Mouse (Mus musculus) hindbrain, embryonic 11.5 days (tissue): ENCODE measurements at regions not wholly inside any gene's neighbourhood (a gene's known extent, or its start where the extent isn't known, plus 50 kb on each side); places are given as distances from the start of the nearest gene placed in this dataset.
"Not testable (repeated sequence)": the region's sequence is repeated elsewhere in the genome, so short reads cannot be mapped to it uniquely, and the experiment has no call there.

Experiments
- ATAC-seq: fragments of 200-750 bp; cut with Nextera tagmentation; 2 replicates; pipeline ENCODE4 v1.8.0; 2017; ENCODE audit warnings: mild to moderate bottlenecking, moderate TSS enrichment, moderate library complexity; ENCODE audit not compliant: low FRiP score
- DNase-seq: peaks from one replicate; pipeline ENCODE4 v3.0.0-alpha.2; 2015; ENCODE audit warnings: low spot score
- H3K27ac ChIP-seq: fragments of 300-500 bp; sonication (generic); 2 replicates; pipeline ENCODE4 v1.5.1; 2014; ENCODE audit warnings: mild to moderate bottlenecking, low read depth, low read length
- H3K27me3 ChIP-seq: fragments of 300-500 bp; sonication (generic); 2 replicates; pipeline ENCODE4 v1.6.1; 2014; ENCODE audit warnings: mild to moderate bottlenecking, low read length, moderate library complexity, mixed read lengths; ENCODE audit not compliant: control insufficient read depth, insufficient read depth
- H3K36me3 ChIP-seq: fragments of 300-500 bp; sonication (generic); 2 replicates; pipeline ENCODE4 v1.6.1; 2014; ENCODE audit warnings: mild to moderate bottlenecking, low read length, moderate library complexity, mixed read lengths; ENCODE audit not compliant: control insufficient read depth, insufficient read depth
- H3K4me1 ChIP-seq: fragments of 300-500 bp; sonication (generic); replicated peaks from 2 replicates; pipeline ENCODE4 v1.6.1; 2014; ENCODE audit warnings: low read length, mixed read lengths; ENCODE audit not compliant: control insufficient read depth, insufficient read depth
- H3K4me2 ChIP-seq: fragments of 300-500 bp; sonication (generic); replicated peaks from 2 replicates; pipeline ENCODE4 v1.6.1; 2014; ENCODE audit warnings: mild to moderate bottlenecking, low read depth, low read length
- H3K4me3 ChIP-seq: fragments of 300-500 bp; sonication (generic); 2 replicates; pipeline ENCODE4 v1.5.1; 2014; ENCODE audit warnings: low read depth, low read length
- H3K9ac ChIP-seq: fragments of 300-500 bp; sonication (generic); 2 replicates; pipeline ENCODE4 v1.6.1; 2014; ENCODE audit warnings: low read depth, low read length
- H3K9me3 ChIP-seq: fragments of 300-500 bp; sonication (generic); 2 replicates; pipeline ENCODE4 v1.6.1; 2016; ENCODE audit warnings: low read length; ENCODE audit not compliant: control insufficient read depth
- WGBS: fragments of 180-500 bp; shearing (Covaris S2); extraction: QIAGEN DNeasy Blood & Tissue Kit; methylation state at CpG from one replicate; pipeline ENCODE4 v1.1.7; 2014; 5-methylcytosine and 5-hydroxymethylcytosine counted together

- Histone ChIP-seq H3K27me3 (no peaks in the 10 kb centered on the region), H3K9ac (no peak overlapping the region), H3K9me3 (no peaks in the 10 kb centered on the region), H3K4me3 (no peak overlapping the region), H3K4me1 (no peaks in the 10 kb centered on the region), H3K4me2 (no peak overlapping the region), H3K36me3 (no peaks in the 10 kb centered on the region), H3K27ac (no peak overlapping the region)
- 68% methylated on average over 8 of the region's 8 CpGs for WGBS
- DNase-seq, result no peak
- ATAC-seq, result no peak
Observed at GRCm38 (mm10) chr12:104614240-104614639, 137.5 kb downstream of the Dicer1 start.

- Histone ChIP-seq H3K36me3 (no peaks in the 10 kb centered on the region), H3K4me2 (no peak overlapping the region), H3K27me3 (no peaks in the 10 kb centered on the region), H3K4me3 (no peak overlapping the region), H3K9me3 (no peaks in the 10 kb centered on the region), H3K9ac (no peak overlapping the region), H3K27ac (no peak overlapping the region), H3K4me1 (no peaks in the 10 kb centered on the region)
- WGBS, result 75% methylated on average over 19 of the region's 19 CpGs
- ATAC-seq, result no peak
- no peak for DNase-seq
Observed at GRCm38 (mm10) chr12:104609767-104610166, 136.6 kb upstream of the Gsc start.

- 90% methylated on average over 4 of the region's 4 CpGs for WGBS
- H3K9me3 ChIP-seq, H3K4me1 ChIP-seq, H3K4me2 ChIP-seq, H3K4me3 ChIP-seq, ATAC-seq, H3K9ac ChIP-seq, H3K27ac ChIP-seq, H3K27me3 ChIP-seq, DNase-seq, H3K36me3 ChIP-seq: not testable (repeated sequence)
Observed at GRCm38 (mm10) chr12:104608956-104609355, 135.8 kb upstream of the Gsc start.

DNA sequence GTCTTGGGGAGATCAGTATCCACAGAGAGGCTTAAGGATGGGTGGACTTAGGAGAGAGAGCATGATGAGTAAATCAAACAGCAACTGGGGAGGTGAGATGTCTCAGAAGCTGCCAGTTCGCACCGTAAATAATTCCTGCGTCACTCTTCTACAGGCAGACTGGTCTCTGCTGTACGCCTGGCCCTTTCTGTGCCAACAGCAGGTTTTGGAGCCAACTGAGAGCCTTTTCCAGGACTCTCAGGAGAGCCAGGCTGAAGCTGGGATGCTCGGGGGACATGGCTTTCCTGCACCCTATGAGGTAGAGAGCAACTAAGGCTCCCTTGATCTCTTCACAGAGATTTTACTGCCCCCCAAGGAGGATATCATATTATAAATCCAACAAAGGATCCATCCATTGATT lies 134.3 kb upstream of the Gsc start:
- Histone ChIP-seq H3K36me3 (no peaks in the 10 kb centered on the region), H3K4me1 (no peaks in the 10 kb centered on the region), H3K9ac (no peak overlapping the region), H3K27me3 (no peaks in the 10 kb centered on the region), H3K9me3 (no peaks in the 10 kb centered on the region), H3K4me2 (no peak overlapping the region), H3K4me3 (no peak overlapping the region), H3K27ac (no peak overlapping the region)
- no peak for DNase-seq
- WGBS, result 85% methylated on average over 5 of the region's 5 CpGs
- ATAC-seq, result no peak

- Histone ChIP-seq H3K9ac (no peak overlapping the region), H3K9me3 (no peaks in the 10 kb centered on the region), H3K27ac (no peak overlapping the region), H3K27me3 (no peaks in the 10 kb centered on the region), H3K36me3 (no peaks in the 10 kb centered on the region), H3K4me2 (no peak overlapping the region), H3K4me3 (no peak overlapping the region), H3K4me1 (no peaks in the 10 kb centered on the region)
- ATAC-seq (peak; percentile 40; the same call in 1 of the 2 replicates), DNase-seq (no peak)
- WGBS, result 71% methylated on average over 24 of the region's 24 CpGs
Observed at GRCm38 (mm10) chr12:104605535-104606399, 132.6 kb upstream of the Gsc start.

DNA sequence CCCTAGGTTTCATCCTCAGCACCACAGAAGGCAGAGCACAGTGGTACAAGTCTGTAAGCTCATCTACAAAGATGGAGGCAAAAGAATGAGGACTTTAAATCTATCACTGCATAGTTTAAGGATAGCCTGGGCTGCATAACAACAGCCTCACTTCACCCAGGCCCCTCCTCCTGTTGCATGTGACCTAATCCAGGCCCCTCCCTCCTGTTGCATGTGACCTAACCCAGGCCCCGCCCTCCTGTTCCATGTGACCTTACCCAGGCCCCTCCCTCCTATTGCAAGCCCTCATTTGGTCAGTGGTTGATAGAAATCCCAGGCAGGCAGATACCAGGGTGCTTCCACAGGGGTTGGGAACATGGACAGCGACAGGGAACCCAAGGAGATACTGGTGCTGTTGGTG lies 124.9 kb upstream of the Gsc start:
- H3K36me3 ChIP-seq, result no peaks in the 10 kb centered on the region
- no peaks in the 10 kb centered on the region for H3K4me1 ChIP-seq
- 57% methylated on average over 2 of the region's 2 CpGs for WGBS
- no peak overlapping the region for H3K4me3 ChIP-seq
- DNase-seq (no peak), ATAC-seq (no peak)
- no peak overlapping the region for H3K9ac ChIP-seq
- no peaks in the 10 kb centered on the region for H3K27me3 ChIP-seq
- no peak overlapping the region for H3K27ac ChIP-seq
- H3K4me2 ChIP-seq, result no peak overlapping the region
- H3K9me3 ChIP-seq, result no peaks in the 10 kb centered on the region

DNA sequence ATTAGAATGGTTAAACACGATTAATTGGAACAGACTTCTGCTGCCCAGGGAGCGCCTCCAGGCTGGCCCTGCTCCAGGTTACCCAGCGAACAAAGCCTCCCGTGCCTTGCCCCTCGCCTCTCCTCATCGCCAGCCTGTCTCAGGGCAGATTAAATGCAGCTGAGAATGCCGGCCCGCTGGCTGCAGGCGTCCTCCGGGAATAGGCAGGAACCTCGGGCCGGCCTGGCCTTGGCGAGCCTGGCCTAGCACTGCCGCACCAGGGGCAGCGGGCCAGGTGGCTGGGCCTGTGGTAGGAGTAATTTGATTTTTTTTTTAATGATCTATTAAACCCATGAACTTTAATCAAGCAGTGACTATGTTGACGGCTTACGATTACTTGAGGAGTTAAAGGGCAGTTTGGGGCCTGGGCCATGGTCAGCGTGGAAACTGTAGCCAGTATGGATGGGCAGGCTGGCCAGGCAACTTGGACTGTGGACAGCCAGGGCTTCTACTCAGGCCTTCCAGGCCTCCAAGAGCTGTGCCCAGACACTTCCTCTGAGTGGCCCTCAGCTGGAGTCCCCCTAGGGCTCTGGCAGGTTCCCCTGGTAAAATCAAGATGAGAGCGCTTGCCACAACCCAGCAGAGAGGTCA lies 120.5 kb upstream of the Gsc start:
- ATAC-seq (peak; percentile 69), DNase-seq (peak; percentile 54)
- Histone ChIP-seq H3K4me3 (no peak overlapping the region), H3K9ac (no peak overlapping the region), H3K4me2 (0 out of 2 replicates have a peak overlapping the region, but pooled peaks have one; percentile 3), H3K9me3 (no peaks in the 10 kb centered on the region), H3K4me1 (no peaks in the 10 kb centered on the region; the same call in 1 of the 2 replicates), H3K27me3 (no peaks in the 10 kb centered on the region), H3K36me3 (no peaks in the 10 kb centered on the region), H3K27ac (peak overlapping the region; percentile 27; the same call in 1 of the 2 replicates)
- 33% methylated on average over 19 of the region's 19 CpGs for WGBS

DNA sequence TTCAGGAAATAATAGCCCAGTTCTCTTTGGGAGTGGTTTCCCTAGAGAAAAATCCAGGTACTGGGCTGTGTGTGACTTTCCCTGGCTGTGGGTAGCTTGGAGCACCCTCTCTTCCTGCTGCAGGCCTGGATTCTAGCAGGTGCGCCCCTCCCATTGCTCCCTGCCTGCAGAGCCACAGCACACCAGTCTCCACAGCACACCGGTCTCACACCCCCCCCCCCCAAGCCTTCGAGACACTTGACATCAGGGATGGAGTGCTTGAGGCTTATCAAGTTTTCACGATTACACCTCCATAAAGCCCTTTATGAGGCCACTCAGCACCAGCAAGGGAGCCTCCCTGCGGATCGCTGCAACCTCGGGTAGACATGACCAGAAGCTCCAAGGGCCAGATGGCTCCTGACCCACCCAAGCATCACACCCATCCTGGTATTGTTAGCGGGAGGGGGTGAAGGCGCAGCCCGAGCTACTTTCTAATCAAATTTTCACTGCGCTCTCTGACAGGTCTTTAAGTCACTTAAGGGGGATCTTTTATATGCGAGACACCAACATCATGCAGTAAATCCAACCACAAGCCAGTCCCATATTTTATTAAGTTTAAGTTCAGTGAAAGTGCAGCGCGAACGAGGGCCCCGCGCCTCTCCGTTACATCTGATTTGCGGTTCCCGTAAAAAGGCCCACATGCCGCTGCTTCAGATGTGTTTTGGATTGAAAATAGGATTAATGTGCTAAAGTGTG lies 119.8 kb upstream of the Gsc start:
- Histone ChIP-seq H3K36me3 (no peaks in the 10 kb centered on the region), H3K4me2 (0 out of 2 replicates have a peak overlapping the region, but pooled peaks have one; percentile 3), H3K4me1 (no peaks in the 10 kb centered on the region; the same call in 1 of the 2 replicates), H3K27ac (peak overlapping the region; percentile 27; the same call in 1 of the 2 replicates), H3K4me3 (no peak overlapping the region), H3K27me3 (no peaks in the 10 kb centered on the region), H3K9ac (no peak overlapping the region), H3K9me3 (no peaks in the 10 kb centered on the region)
- 74% methylated on average over 21 of the region's 21 CpGs for WGBS
- DNase-seq (no peak), ATAC-seq (peak; percentile 55)
